Mouse (Mus musculus) liver, embryonic 12.5 days (tissue): Measurements from ENCODE around the gene Tssk4. TPM values are rescaled to one million over a fixed set of nuclear protein-coding genes. Genes with fewer than 3 reads are reported as not detected.
A peak's percentile ranks its signal among the peaks of the same experiment; 100 is the strongest.

Experiments
- ATAC-seq: fragments of 200-750 bp; cut with Nextera tagmentation; 2 replicates; pipeline ENCODE4 v1.8.0; 2017; ENCODE audit warnings: moderate number of reproducible peaks, mild to moderate bottlenecking, moderate library complexity
- H3K27ac ChIP-seq: fragments of 300-500 bp; sonication (generic); 2 replicates; pipeline ENCODE4 v1.5.1; 2016; ENCODE audit warnings: mild to moderate bottlenecking
- H3K27me3 ChIP-seq: fragments of 300-500 bp; sonication (generic); replicated peaks from 2 replicates; pipeline ENCODE4 v1.6.1; 2016; ENCODE audit warnings: mild to moderate bottlenecking, moderate library complexity
- H3K36me3 ChIP-seq: fragments of 300-500 bp; sonication (generic); 2 replicates; pipeline ENCODE4 v1.6.1; 2016; ENCODE audit warnings: mild to moderate bottlenecking, moderate library complexity
- H3K4me1 ChIP-seq: fragments of 300-500 bp; sonication (generic); 2 replicates; pipeline ENCODE4 v1.6.1; 2016
- H3K4me2 ChIP-seq: fragments of 300-500 bp; sonication (generic); 2 replicates; pipeline ENCODE4 v1.6.1; 2016; ENCODE audit warnings: mild to moderate bottlenecking, moderate library complexity
- H3K4me3 ChIP-seq: fragments of 300-500 bp; sonication (generic); 2 replicates; pipeline ENCODE4 v1.5.1; 2016; ENCODE audit warnings: mild to moderate bottlenecking, moderate library complexity
- H3K9ac ChIP-seq: fragments of 300-500 bp; sonication (generic); 2 replicates; pipeline ENCODE4 v1.6.1; 2016; ENCODE audit warnings: mild to moderate bottlenecking, moderate library complexity
- H3K9me3 ChIP-seq: fragments of 300-500 bp; sonication (generic); replicated peaks from 2 replicates; pipeline ENCODE4 v1.6.1; 2016; ENCODE audit warnings: mild to moderate bottlenecking, moderate library complexity
- WGBS: fragments of 180-500 bp; shearing (Covaris S2); methylation state at CpG from one replicate; pipeline ENCODE4 v1.1.7; 2016; ENCODE audit not compliant: insufficient replicate concordance; 5-methylcytosine and 5-hydroxymethylcytosine counted together
- polyA plus RNA-seq: library from polyadenylated mRNA; unstranded; fragments of >200 nt; fragmentation: Nextera tagmentation; extraction: Ambion mirVana; gene quantifications from 2 replicates; pipeline ENCODE4 v1.2.1, GENCODE M21; 2016

The Tssk4 gene
- polyA plus RNA-seq, 1 experiment from 2014 or later = 0.30 TPM

- ATAC-seq = peak; percentile 17
- WGBS = 15% methylated on average over 3 of the region's 3 CpGs
- Histone ChIP-seq H3K27me3 (0 out of 2 replicates have a peak, but pooled peaks cover 3% of the 10 kb centered on the region), H3K4me2 (peak overlapping the region; percentile 80), H3K4me3 (peak overlapping the region; percentile 78), H3K36me3 (peaks cover 35% of the 10 kb centered on the region), H3K27ac (peak overlapping the region; percentile 88), H3K4me1 (peaks cover 21% of the 10 kb centered on the region), H3K9ac (peak overlapping the region; percentile 82), H3K9me3 (no peaks in the 10 kb centered on the region)
These were observed 32.1 kb downstream of the Tssk4 start for GRCm38 (mm10) chr14:55682118-55682493.

DNA sequence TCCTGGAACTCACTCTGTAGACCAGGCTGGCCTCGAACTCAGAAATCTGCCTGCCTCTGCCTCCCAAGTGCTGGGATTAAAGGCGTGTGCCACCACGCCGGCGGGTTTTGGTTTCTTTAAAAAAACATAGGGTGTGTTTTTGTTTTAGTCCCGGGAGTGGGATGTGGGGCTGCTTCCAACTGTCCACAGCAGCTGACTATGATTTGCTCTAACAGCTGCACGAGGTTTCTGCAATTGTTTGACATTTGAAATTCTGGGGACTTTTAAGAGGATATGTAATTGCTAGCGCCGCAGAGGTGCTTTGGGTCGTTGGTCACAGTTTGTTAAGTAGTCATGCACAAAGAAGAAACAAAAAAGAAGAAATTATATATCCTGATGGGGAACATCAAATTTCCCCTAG is 39.4 kb downstream of the Tssk4 start:
- H3K27me3 ChIP-seq = peaks cover 3% of the 10 kb centered on the region; the same call in 1 of the 2 replicates
- 67% methylated on average over 10 of the region's 10 CpGs for WGBS
- no peaks in the 10 kb centered on the region for H3K4me1 ChIP-seq
- H3K4me2 ChIP-seq = no peak overlapping the region
- ATAC-seq = no peak
- no peak overlapping the region for H3K27ac ChIP-seq
- no peaks in the 10 kb centered on the region for H3K9me3 ChIP-seq
- no peak overlapping the region for H3K9ac ChIP-seq
- H3K36me3 ChIP-seq = no peaks in the 10 kb centered on the region
- no peak overlapping the region for H3K4me3 ChIP-seq

GRCm38 (mm10) chr14:55697226-55697625 is 47.2 kb downstream of the Tssk4 start:
- H3K4me2 ChIP-seq = no peak overlapping the region
- 43% methylated on average over 4 of the region's 4 CpGs for WGBS
- 0 out of 2 replicates have a peak, but pooled peaks cover 5% of the 10 kb centered on the region for H3K4me1 ChIP-seq
- no peak for ATAC-seq
- no peaks in the 10 kb centered on the region for H3K27me3 ChIP-seq
- H3K27ac ChIP-seq = no peak overlapping the region
- no peak overlapping the region for H3K4me3 ChIP-seq
- H3K9ac ChIP-seq = no peak overlapping the region
- no peaks in the 10 kb centered on the region for H3K36me3 ChIP-seq
- H3K9me3 ChIP-seq = no peaks in the 10 kb centered on the region

DNA sequence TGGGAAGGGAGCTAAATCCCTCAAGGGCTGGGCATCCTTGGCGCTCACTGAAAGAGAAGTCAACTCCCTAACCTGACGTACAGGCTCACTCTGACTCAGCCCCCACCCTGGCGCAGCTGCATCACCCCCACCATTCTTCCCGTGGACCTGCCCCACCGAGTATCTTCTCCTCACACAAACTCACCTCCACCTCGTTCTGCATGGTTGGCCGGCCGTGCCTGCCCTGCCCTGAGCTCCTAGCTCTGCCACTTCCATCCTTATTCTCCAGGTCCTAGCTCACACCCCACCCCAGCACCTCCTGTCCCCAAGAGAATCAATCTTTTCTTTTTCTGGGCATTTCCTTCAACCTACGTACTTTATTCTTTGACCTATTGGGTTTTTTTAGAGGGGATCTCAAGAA is 51.1 kb downstream of the Tssk4 start:
- H3K27ac ChIP-seq = no peak overlapping the region
- H3K9me3 ChIP-seq = no peaks in the 10 kb centered on the region
- peaks cover 12% of the 10 kb centered on the region for H3K4me1 ChIP-seq
- no peak overlapping the region for H3K9ac ChIP-seq
- WGBS = 66% methylated on average over 9 of the region's 9 CpGs
- ATAC-seq = no peak
- H3K36me3 ChIP-seq = no peaks in the 10 kb centered on the region
- no peak overlapping the region for H3K4me2 ChIP-seq
- no peak overlapping the region for H3K4me3 ChIP-seq
- H3K27me3 ChIP-seq = no peaks in the 10 kb centered on the region; the same call in 1 of the 2 replicates

Other genes starting within 250 kb of the Tssk4 start
- gene Dhrs4, start 171.4 kb upstream of the Tssk4 start, polyA plus RNA-seq = 76.6 and 77.0 TPM in 2 replicates
- 0.91 and 1.8 TPM in 2 replicates for gene Carmil3, start 159.5 kb upstream of the Tssk4 start, polyA plus RNA-seq
- 0.13 TPM in 1 of 2 replicates, not detected in the other for gene Cpne6, start 139.7 kb upstream of the Tssk4 start, polyA plus RNA-seq
- gene Nrl, start 125.2 kb upstream of the Tssk4 start, polyA plus RNA-seq = not detected in 2 replicates
- gene Pck2, start 109.9 kb upstream of the Tssk4 start, polyA plus RNA-seq = 35.5 and 37.4 TPM in 2 replicates
- 57.1 and 60.3 TPM in 2 replicates for gene Dcaf11, start 90.2 kb upstream of the Tssk4 start, polyA plus RNA-seq
- gene A730061H03Rik, start 89.8 kb upstream of the Tssk4 start, polyA plus RNA-seq = 1.9 and 2.7 TPM in 2 replicates
- gene Fitm1, start 74.6 kb upstream of the Tssk4 start, polyA plus RNA-seq = 0.63 and 0.75 TPM in 2 replicates
- gene Psme1, start 72.1 kb upstream of the Tssk4 start, polyA plus RNA-seq = 108 and 111 TPM in 2 replicates
- gene Emc9, start 64.9 kb upstream of the Tssk4 start, polyA plus RNA-seq = 28.7 and 32.9 TPM in 2 replicates
- 221 and 222 TPM in 2 replicates for gene Psme2, start 59.1 kb upstream of the Tssk4 start, polyA plus RNA-seq
- gene Rnf31, start 58.5 kb upstream of the Tssk4 start, polyA plus RNA-seq = 14.2 and 15.7 TPM in 2 replicates
- 14.4 and 15.3 TPM in 2 replicates for gene Irf9, start 46.6 kb upstream of the Tssk4 start, polyA plus RNA-seq
- 1.8 and 3.2 TPM in 2 replicates for gene Rec8, start 32.1 kb upstream of the Tssk4 start, polyA plus RNA-seq
- 46.0 and 48.8 TPM in 2 replicates for gene Ipo4, start 14.2 kb upstream of the Tssk4 start, polyA plus RNA-seq
- 1.8 and 2.8 TPM in 2 replicates for gene Gm49378, start 12.3 kb upstream of the Tssk4 start, polyA plus RNA-seq
- gene Tm9sf1, start 6.4 kb upstream of the Tssk4 start, polyA plus RNA-seq = 64.9 and 69.7 TPM in 2 replicates
- gene Mdp1, start 10.3 kb downstream of the Tssk4 start, polyA plus RNA-seq = 27.5 and 28.1 TPM in 2 replicates
- 36.8 and 39.1 TPM in 2 replicates for gene Gmpr2, start 21.8 kb downstream of the Tssk4 start, polyA plus RNA-seq
- gene Nedd8, start 21.9 kb downstream of the Tssk4 start, polyA plus RNA-seq = 322 and 329 TPM in 2 replicates
- 31.9 and 32.2 TPM in 2 replicates for gene Tinf2, start 31.6 kb downstream of the Tssk4 start, polyA plus RNA-seq
- gene Tgm1, start 63.7 kb downstream of the Tssk4 start, polyA plus RNA-seq = 1.6 and 2.1 TPM in 2 replicates
- 18.3 and 18.9 TPM in 2 replicates for gene Rabggta, start 72.1 kb downstream of the Tssk4 start, polyA plus RNA-seq
- gene Dhrs1, start 95.5 kb downstream of the Tssk4 start, polyA plus RNA-seq = 34.3 and 35.2 TPM in 2 replicates
- gene Nop9, start 95.5 kb downstream of the Tssk4 start, polyA plus RNA-seq = 56.0 and 59.4 TPM in 2 replicates
- 10.7 and 11.2 TPM in 2 replicates for gene Cideb, start 108.3 kb downstream of the Tssk4 start, polyA plus RNA-seq
- gene Ltb4r2, start 111.2 kb downstream of the Tssk4 start, polyA plus RNA-seq = 1.3 and 1.8 TPM in 2 replicates
- gene Ltb4r1, start 115.8 kb downstream of the Tssk4 start, polyA plus RNA-seq = 3.1 and 3.6 TPM in 2 replicates
- gene Adcy4, start 133.9 kb downstream of the Tssk4 start, polyA plus RNA-seq = 2.9 and 3.6 TPM in 2 replicates
- 29.1 and 30.0 TPM in 2 replicates for gene Ripk3, start 138.7 kb downstream of the Tssk4 start, polyA plus RNA-seq
- 3.3 and 5.3 TPM in 2 replicates for gene Nfatc4, start 173.0 kb downstream of the Tssk4 start, polyA plus RNA-seq
- 7.0 and 8.2 TPM in 2 replicates for gene Nynrin, start 203.8 kb downstream of the Tssk4 start, polyA plus RNA-seq
- 0.25 TPM in 2 replicates for gene Cbln3, start 234.2 kb downstream of the Tssk4 start, polyA plus RNA-seq
- 12.8 and 13.0 TPM in 2 replicates for gene Khnyn, start 234.8 kb downstream of the Tssk4 start, polyA plus RNA-seq